Mouse (Mus musculus): ENCODE results near the gene Kcnk2. TPM values are rescaled to one million over a fixed set of nuclear protein-coding genes. Genes with fewer than 3 reads are reported as not detected.
A peak's percentile ranks its signal among the peaks of the same experiment; 100 is the strongest.

Kcnk2 gene
- 10 to 100 TPM; 39.0 to 43.4 TPM for total RNA-seq (2021)

DNA sequence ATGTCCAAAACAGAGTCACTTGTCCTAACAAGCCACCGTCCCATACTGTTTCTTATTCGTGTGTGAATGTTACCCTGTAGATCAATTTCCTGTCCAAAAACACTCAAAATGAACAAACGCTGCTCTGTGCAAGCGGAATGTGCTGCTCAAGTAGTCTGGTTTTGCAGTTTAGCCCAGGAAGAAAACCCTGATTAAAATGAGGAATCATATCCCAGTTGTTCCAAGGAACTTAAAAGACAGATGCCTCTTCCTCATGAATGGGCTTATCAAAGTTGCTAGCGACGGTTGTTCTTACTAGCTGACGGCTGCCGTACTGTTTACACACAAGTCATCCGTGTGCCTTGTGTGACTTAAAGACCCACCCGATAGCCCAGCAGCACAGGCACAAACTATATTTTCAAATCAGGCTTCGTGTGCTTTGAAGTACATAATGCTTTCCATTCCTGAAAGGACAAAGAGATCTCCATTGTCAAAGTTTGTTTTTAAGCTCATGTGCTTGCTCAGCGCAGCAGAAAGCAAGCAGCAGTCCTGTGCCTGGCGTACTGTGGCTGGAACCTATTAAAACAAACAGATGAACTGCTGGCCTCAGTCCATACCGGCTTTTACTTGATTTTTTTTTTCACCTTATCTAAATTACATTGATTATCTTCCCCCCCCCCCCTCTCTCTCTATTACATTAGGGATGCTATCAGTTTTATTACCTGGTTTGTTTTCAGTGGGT, at the start of gene Kcnk2:
TSS of gene Kcnk2 (minus strand) at position 51 of the 721 bp plus-strand sequence.
- DNase-seq (ENCODE audit: extremely low spot score in 1 of 2, low spot score in 1 of 2), result no peak

DNA sequence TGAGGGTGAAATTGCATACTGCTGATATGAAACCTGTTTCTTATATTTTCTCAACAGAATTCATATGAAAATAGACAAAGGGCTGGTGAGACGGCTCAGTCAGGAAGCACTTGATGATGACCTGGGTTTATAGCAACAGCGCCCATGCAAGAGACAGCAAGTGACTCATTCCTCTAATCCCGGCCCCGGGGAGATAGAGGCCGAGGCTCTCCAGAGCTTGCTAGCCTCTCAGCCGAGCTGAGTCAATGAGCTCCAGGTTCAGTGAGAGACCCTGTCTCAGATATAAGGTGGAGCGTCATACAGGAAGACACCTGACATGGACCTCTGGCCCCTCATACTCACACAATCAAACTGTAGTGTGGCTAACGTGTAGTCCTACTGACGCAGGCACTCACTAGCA, 38.7 kb upstream of the Kcnk2 start:
- no peak for DNase-seq (ENCODE audit: extremely low spot score in 1 of 2, low spot score in 1 of 2)

DNA sequence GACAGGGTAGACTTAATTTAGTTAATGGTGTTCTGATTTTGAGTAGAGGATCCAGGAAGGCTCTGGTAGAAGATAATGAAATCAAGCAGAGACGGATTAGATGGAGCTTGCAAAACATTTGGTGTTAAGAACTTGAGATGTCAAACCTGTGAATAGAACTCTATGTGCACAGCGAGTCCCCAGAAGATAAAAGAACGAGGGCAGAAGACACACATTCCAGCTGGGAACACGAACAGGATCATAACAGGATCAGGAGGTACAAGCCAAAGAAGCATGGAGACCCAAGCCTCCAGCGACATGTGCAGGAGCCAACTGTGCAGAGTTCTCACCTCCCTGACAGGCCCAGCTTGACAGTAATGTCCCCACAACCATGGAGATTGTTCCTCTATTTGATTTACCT, 35.1 kb upstream of the Kcnk2 start:
- no peak for DNase-seq (ENCODE audit: extremely low spot score in 1 of 2, low spot score in 1 of 2)

DNA sequence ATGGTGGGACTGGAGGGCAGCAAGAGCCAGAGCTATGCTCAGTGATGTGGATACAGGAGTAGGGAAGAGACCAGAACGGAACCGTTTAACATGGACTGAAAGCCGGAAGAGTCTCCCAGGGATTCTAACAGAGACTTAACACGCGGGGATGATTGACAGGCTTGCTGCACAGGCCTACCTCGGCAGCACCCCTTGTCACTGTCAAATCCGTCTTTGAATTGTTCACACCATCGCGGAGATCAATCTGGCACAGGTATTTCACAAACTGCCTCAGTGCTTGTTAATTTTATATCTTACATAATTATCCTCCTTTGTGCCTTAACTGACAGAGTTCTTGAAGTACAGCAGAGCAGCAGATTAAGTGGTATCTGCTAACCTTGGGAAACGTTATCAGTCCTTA, 33.4 kb upstream of the Kcnk2 start:
- no peak for DNase-seq (ENCODE audit: extremely low spot score in 1 of 2, low spot score in 1 of 2)

- no peak for DNase-seq (ENCODE audit: extremely low spot score in 1 of 2, low spot score in 1 of 2)
These were observed 29.4 kb upstream of the Kcnk2 start for GRCm38 (mm10) chr1:189431479-189431878.

- no peak for DNase-seq (ENCODE audit: extremely low spot score in 1 of 2, low spot score in 1 of 2)
These were observed 28.5 kb upstream of the Kcnk2 start for GRCm38 (mm10) chr1:189430534-189430933.

GRCm38 (mm10) chr1:189429566-189429965, 27.5 kb upstream of the Kcnk2 start:
- no peak for DNase-seq (ENCODE audit: extremely low spot score in 1 of 2, low spot score in 1 of 2)

DNA sequence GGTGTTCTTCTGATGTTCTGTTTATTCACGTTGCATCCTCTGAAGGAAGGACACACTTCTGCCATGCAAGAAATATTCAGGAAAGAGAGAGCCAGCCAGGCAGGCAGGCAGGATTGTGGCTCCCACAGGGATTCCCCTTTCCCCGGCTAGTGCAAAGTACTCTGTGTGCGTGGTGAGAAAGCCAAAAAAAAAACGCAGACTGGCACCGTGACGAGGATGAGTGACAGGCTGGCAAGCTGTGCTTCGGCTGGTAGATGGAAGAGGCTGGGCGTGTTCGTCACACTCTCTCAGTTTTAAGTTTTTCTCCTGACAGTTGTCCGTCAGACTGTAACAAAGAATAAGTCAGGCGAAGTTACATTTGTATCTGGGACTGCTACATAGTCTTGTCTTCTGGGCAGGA, 24.2 kb upstream of the Kcnk2 start:
- DNase-seq (ENCODE audit: extremely low spot score in 1 of 2, low spot score in 1 of 2), result peak in 1 of 2 experiments; percentile 26

DNA sequence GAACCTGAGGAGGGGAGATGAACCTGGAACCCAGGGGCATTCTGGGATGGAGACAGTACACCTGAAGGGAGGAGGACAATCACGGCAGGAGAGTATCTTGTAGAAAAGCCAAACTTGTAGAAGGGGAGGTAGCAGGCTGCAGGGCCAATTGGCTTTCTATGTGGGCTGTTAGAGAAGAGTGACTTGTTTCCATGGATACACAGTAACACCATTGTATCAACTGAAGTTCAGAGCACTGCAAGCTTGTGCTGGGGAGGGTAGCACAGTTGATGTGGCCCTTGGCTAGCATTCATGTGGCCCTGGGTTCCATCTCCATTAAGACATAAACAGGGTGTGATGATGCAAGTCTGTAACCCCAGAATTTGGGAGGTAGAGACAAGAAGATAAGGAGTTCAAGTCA, 17.8 kb upstream of the Kcnk2 start:
- DNase-seq (ENCODE audit: extremely low spot score in 1 of 2, low spot score in 1 of 2), result no peak

- DNase-seq (ENCODE audit: extremely low spot score in 1 of 2, low spot score in 1 of 2), result no peak
These were observed 7.8 kb upstream of the Kcnk2 start for GRCm38 (mm10) chr1:189409906-189410305.

DNA sequence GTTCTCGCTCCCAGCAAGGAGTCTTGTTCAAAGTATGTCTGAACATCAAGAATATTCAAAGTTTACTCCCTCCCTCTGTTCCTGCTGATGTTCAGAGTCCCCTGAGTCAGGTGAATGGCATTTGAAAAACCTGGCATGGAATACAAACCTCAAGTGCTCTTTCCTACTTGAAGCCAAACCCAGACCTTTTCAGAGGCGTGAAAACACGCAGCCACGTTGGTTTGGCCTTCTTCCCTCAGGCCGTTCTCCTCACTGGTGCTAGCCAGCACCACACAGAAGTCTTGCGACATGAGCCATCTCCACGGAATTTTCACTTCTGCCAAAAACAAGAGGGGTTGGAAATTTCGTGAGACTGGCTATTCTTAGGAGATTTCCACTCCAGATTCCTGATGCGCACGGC, 3.1 kb upstream of the Kcnk2 start:
- DNase-seq (ENCODE audit: extremely low spot score in 1 of 2, low spot score in 1 of 2), result no peak

- no peak for DNase-seq (ENCODE audit: extremely low spot score in 1 of 2, low spot score in 1 of 2)
These were observed 1.5 kb upstream of the Kcnk2 start for GRCm38 (mm10) chr1:189403546-189403945.

- no peak for DNase-seq (ENCODE audit: extremely low spot score in 1 of 2, low spot score in 1 of 2)
These were observed 1.1 kb upstream of the Kcnk2 start for GRCm38 (mm10) chr1:189403139-189403538.

DNA sequence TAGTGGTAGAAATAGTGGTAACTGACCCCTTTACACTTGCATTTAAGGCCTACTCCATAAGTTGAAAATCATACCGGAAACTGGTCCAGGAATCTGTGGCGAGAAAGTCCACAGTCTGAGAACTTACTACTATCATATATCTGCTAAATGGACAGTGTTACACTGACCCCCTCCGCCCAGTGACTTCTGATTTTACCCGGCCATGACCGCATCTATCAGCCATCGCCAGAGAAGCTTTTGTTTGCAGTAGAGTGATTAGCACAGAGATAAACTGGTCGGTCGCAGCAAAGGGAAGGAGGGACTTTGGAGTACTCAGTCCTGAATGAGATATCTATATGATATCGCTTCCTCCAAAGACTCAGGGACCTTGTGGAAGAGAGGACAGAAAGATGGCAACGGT, 15.2 kb downstream of the Kcnk2 start:
- DNase-seq (ENCODE audit: extremely low spot score in 1 of 2, low spot score in 1 of 2), result no peak

DNA sequence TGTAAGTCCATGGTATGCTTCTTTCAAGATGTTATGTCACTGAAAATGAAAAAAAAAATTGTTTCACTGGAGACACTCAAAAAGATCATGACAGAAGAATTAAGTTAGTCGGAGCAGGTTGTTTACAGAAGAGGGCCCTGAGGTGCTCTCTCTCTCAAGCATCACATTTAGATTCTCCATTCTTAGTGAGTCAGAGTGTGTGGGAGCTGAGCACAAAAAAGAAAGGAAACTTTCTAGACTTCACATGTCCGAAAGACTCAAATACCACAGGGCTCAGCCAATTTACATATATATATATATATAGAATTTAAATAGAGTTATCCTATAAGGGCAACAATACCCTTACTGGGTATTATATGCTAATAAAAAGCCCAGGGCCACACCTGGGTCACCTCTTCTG, 15.9 kb downstream of the Kcnk2 start:
- DNase-seq (ENCODE audit: extremely low spot score in 1 of 2, low spot score in 1 of 2), result no peak

- no peak for DNase-seq (ENCODE audit: extremely low spot score in 1 of 2, low spot score in 1 of 2)
These were observed 34.4 kb downstream of the Kcnk2 start for GRCm38 (mm10) chr1:189367722-189368121.

- no peak for DNase-seq (ENCODE audit: extremely low spot score in 1 of 2, low spot score in 1 of 2)
These were observed 37.9 kb downstream of the Kcnk2 start for GRCm38 (mm10) chr1:189364188-189364587.

GRCm38 (mm10) chr1:189362579-189362978, 39.5 kb downstream of the Kcnk2 start:
- no peak for DNase-seq (ENCODE audit: extremely low spot score in 1 of 2, low spot score in 1 of 2)

GRCm38 (mm10) chr1:189359699-189360098, 42.4 kb downstream of the Kcnk2 start:
- DNase-seq (ENCODE audit: extremely low spot score in 1 of 2, low spot score in 1 of 2), result no peak

DNA sequence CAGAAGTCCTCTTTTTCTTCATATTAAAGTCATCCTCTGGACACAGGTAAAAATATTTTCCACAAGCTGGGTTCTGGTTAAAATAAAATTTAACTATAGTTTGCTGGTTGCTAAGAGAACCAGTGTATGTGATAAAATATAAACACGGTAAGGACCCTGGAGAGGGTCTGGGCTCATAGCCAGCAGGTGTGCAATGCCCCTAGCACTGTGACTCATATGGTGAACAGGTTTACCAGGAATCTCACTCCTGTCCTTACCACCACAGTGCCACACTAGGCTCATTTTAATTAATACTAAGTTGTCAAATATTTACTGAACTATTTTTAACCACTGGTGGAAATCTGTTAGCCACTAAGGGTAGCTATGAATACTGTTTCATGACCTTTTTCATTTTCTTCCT, 48.2 kb downstream of the Kcnk2 start:
- no peak for DNase-seq (ENCODE audit: extremely low spot score in 1 of 2, low spot score in 1 of 2)

DNA sequence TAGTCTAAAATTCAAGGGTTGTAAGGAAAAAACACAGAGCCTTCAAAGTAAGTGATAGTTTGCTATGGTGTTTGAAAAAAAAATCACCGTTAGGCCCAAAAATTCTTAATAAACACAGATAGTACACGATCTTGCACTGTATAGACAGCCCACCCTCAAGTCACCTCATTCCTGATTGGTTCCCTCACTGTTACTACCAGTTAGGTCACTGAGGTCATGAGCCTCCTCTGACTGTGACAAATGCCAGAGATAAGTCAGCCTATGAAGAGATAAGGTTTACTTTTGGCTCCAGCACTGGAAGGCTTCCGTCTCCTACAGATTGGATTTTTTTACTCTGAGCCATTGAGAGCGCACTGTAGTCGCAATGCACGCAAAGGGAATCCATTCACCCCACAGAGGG, 50.3 kb downstream of the Kcnk2 start:
- no peak for DNase-seq (ENCODE audit: extremely low spot score in 1 of 2, low spot score in 1 of 2)

- no peak for DNase-seq (ENCODE audit: extremely low spot score in 1 of 2, low spot score in 1 of 2)
These were observed 52.9 kb downstream of the Kcnk2 start for GRCm38 (mm10) chr1:189349205-189349604.

DNA sequence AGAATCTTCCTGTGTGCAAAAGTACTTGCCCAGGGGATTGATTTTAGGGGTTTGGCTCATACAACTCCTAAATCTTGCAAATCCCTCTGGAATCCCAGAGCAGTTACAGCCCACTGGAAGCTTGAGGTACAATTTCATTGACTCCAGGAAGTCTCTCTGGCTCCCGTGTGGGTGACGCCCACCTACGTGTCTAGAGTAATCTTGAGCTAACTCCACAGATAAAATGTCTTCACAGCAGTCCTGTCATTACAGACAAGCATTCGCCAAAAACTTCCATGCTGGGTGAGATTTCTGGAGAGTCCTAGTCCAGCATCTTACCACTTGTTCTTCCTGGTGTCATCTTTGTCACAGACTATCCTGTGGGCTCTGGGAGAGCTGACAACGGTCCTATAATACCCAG, 56.9 kb downstream of the Kcnk2 start:
- DNase-seq (ENCODE audit: extremely low spot score in 1 of 2, low spot score in 1 of 2), result no peak
